Mouse (Mus musculus) neural tube, embryonic 15.5 days (tissue): Measurements from ENCODE around the gene Dcst2. TPM values are rescaled to one million over a fixed set of nuclear protein-coding genes. Genes with fewer than 3 reads are reported as not detected.

Source experiments
- ATAC-seq: fragments of 200-750 bp; cut with Nextera tagmentation; 2 replicates; pipeline ENCODE4 v1.8.0; 2017; ENCODE audit warnings: mild to moderate bottlenecking, moderate TSS enrichment, moderate library complexity; ENCODE audit not compliant: low FRiP score
- H3K27ac ChIP-seq: fragments of 300-500 bp; sonication (generic); replicated peaks from 2 replicates; pipeline ENCODE4 v1.5.1; 2015; ENCODE audit warnings: mild to moderate bottlenecking, inconsistent platforms
- H3K27me3 ChIP-seq: fragments of 300-500 bp; sonication (generic); replicated peaks from 2 replicates; pipeline ENCODE4 v1.6.1; 2015; ENCODE audit warnings: inconsistent platforms
- H3K36me3 ChIP-seq: fragments of 300-500 bp; sonication (generic); 2 replicates; pipeline ENCODE4 v1.6.1; 2015; ENCODE audit warnings: inconsistent platforms
- H3K4me1 ChIP-seq: fragments of 300-500 bp; sonication (generic); 2 replicates; pipeline ENCODE4 v1.6.1; 2015; ENCODE audit warnings: inconsistent platforms
- H3K4me2 ChIP-seq: fragments of 300-500 bp; sonication (generic); 2 replicates; pipeline ENCODE4 v1.6.1; 2015; ENCODE audit warnings: inconsistent platforms, mild to moderate bottlenecking, moderate library complexity
- H3K4me3 ChIP-seq: fragments of 300-500 bp; sonication (generic); replicated peaks from 2 replicates; pipeline ENCODE4 v1.5.1; 2015; ENCODE audit warnings: mild to moderate bottlenecking, inconsistent platforms
- H3K9ac ChIP-seq: fragments of 300-500 bp; sonication (generic); replicated peaks from 2 replicates; pipeline ENCODE4 v1.6.1; 2015; ENCODE audit warnings: mild to moderate bottlenecking, inconsistent platforms
- H3K9me3 ChIP-seq: fragments of 300-500 bp; sonication (generic); replicated peaks from 2 replicates; pipeline ENCODE4 v1.6.1; 2016; ENCODE audit warnings: inconsistent platforms
- WGBS: fragments of 180-500 bp; shearing (Covaris S2); methylation state at CpG from one replicate; pipeline ENCODE4 v1.1.7; 2015; ENCODE audit warnings: mixed read lengths; 5-methylcytosine and 5-hydroxymethylcytosine counted together
- polyA plus RNA-seq: library from polyadenylated mRNA; unstranded; fragments of >200 nt; fragmentation: Nextera tagmentation; extraction: Ambion mirVana; gene quantifications from 2 replicates; pipeline ENCODE4 v1.2.1, GENCODE M21; 2015

Gene Dcst2
- polyA plus RNA-seq, 1 experiment from 2014 or later: 0.26 TPM

- no peak overlapping the region for H3K9ac ChIP-seq
- no peaks in the 10 kb centered on the region for H3K9me3 ChIP-seq
- no peaks in the 10 kb centered on the region for H3K27me3 ChIP-seq
- ATAC-seq: no peak
- no peaks in the 10 kb centered on the region for H3K36me3 ChIP-seq
- H3K27ac ChIP-seq: no peak overlapping the region
- no peak overlapping the region for H3K4me3 ChIP-seq
- WGBS: 91% methylated on average over 5 of the region's 5 CpGs
- no peak overlapping the region for H3K4me2 ChIP-seq
- H3K4me1 ChIP-seq: peaks cover 17% of the 10 kb centered on the region
Measured at GRCm38 (mm10) chr3:89382950-89383349, 21.2 kb downstream of the Dcst2 start.

GRCm38 (mm10) chr3:89383651-89384255, 22.0 kb downstream of the Dcst2 start:
- Histone ChIP-seq H3K27me3 (no peaks in the 10 kb centered on the region), H3K27ac (no peak overlapping the region), H3K4me1 (peaks cover 10% of the 10 kb centered on the region), H3K9ac (no peak overlapping the region), H3K4me2 (no peak overlapping the region), H3K9me3 (no peaks in the 10 kb centered on the region), H3K4me3 (no peak overlapping the region), H3K36me3 (no peaks in the 10 kb centered on the region)
- no peak for ATAC-seq
- 83% methylated on average over 5 of the region's 5 CpGs for WGBS

GRCm38 (mm10) chr3:89384331-89385076, 22.7 kb downstream of the Dcst2 start:
- Histone ChIP-seq H3K27me3 (no peaks in the 10 kb centered on the region), H3K4me2 (no peak overlapping the region), H3K9me3 (no peaks in the 10 kb centered on the region), H3K4me3 (no peak overlapping the region), H3K4me1 (peaks cover 6% of the 10 kb centered on the region; the same call in 1 of the 2 replicates), H3K27ac (no peak overlapping the region), H3K36me3 (no peaks in the 10 kb centered on the region), H3K9ac (no peak overlapping the region)
- 81% methylated on average over 12 of the region's 12 CpGs for WGBS
- ATAC-seq: no peak

- H3K4me1 ChIP-seq: peaks cover 10% of the 10 kb centered on the region
- H3K27ac ChIP-seq: no peak overlapping the region
- no peaks in the 10 kb centered on the region for H3K27me3 ChIP-seq
- H3K9ac ChIP-seq: no peak overlapping the region
- no peak for ATAC-seq
- H3K36me3 ChIP-seq: no peaks in the 10 kb centered on the region
- H3K4me3 ChIP-seq: no peak overlapping the region
- no peaks in the 10 kb centered on the region for H3K9me3 ChIP-seq
- H3K4me2 ChIP-seq: no peak overlapping the region
- WGBS: 56% methylated on average over 11 of the region's 11 CpGs
Measured at GRCm38 (mm10) chr3:89385451-89385850, 23.7 kb downstream of the Dcst2 start.

- Histone ChIP-seq H3K36me3 (no peaks in the 10 kb centered on the region), H3K4me3 (no peak overlapping the region), H3K4me2 (no peak overlapping the region), H3K9me3 (no peaks in the 10 kb centered on the region), H3K9ac (no peak overlapping the region), H3K4me1 (peaks cover 22% of the 10 kb centered on the region), H3K27ac (no peak overlapping the region), H3K27me3 (no peaks in the 10 kb centered on the region)
- no peak for ATAC-seq
- 58% methylated on average over 17 of the region's 17 CpGs for WGBS
Measured at GRCm38 (mm10) chr3:89386438-89387420, 25.0 kb downstream of the Dcst2 start.

GRCm38 (mm10) chr3:89387632-89388031, 25.9 kb downstream of the Dcst2 start:
- ATAC-seq: no peak
- WGBS: 80% methylated on average over 11 of the region's 11 CpGs
- peaks cover 31% of the 10 kb centered on the region for H3K4me1 ChIP-seq

GRCm38 (mm10) chr3:89388134-89388881, 26.5 kb downstream of the Dcst2 start:
- Histone ChIP-seq H3K4me3 (no peak overlapping the region), H3K4me1 (peaks cover 36% of the 10 kb centered on the region), H3K4me2 (no peak overlapping the region), H3K36me3 (no peaks in the 10 kb centered on the region), H3K27me3 (peaks cover 5% of the 10 kb centered on the region; the same call in 1 of the 2 replicates), H3K9ac (no peak overlapping the region), H3K27ac (no peak overlapping the region), H3K9me3 (no peaks in the 10 kb centered on the region)
- WGBS: 57% methylated on average over 10 of the region's 11 CpGs
- peak; percentile 18; the same call in 1 of the 2 replicates for ATAC-seq

More at GRCm38 (mm10) chr3:89387632-89388031, 25.9 kb downstream of the Dcst2 start:
- Histone ChIP-seq H3K27ac (no peak overlapping the region; the same call in 1 of the 2 replicates), H3K9me3 (no peaks in the 10 kb centered on the region), H3K4me2 (no peak overlapping the region), H3K27me3 (peaks cover 1% of the 10 kb centered on the region; the same call in 1 of the 2 replicates), H3K9ac (no peak overlapping the region), H3K36me3 (no peaks in the 10 kb centered on the region), H3K4me3 (no peak overlapping the region)

GRCm38 (mm10) chr3:89388901-89389740, 27.3 kb downstream of the Dcst2 start:
- peaks cover 44% of the 10 kb centered on the region for H3K4me1 ChIP-seq
- H3K4me2 ChIP-seq: no peak overlapping the region
- no peaks in the 10 kb centered on the region for H3K9me3 ChIP-seq
- H3K4me3 ChIP-seq: no peak overlapping the region
- peaks cover 8% of the 10 kb centered on the region; the same call in 1 of the 2 replicates for H3K27me3 ChIP-seq
- ATAC-seq: no peak
- 67% methylated on average over 6 of the region's 6 CpGs for WGBS
- H3K36me3 ChIP-seq: no peaks in the 10 kb centered on the region
- no peak overlapping the region for H3K9ac ChIP-seq
- H3K27ac ChIP-seq: no peak overlapping the region

GRCm38 (mm10) chr3:89390111-89390515, 28.3 kb downstream of the Dcst2 start:
- 43% methylated on average over 4 of the region's 5 CpGs for WGBS
- H3K4me1 ChIP-seq: peaks cover 54% of the 10 kb centered on the region

More at GRCm38 (mm10) chr3:89390111-89390515, 28.3 kb downstream of the Dcst2 start:
- H3K36me3 ChIP-seq: no peaks in the 10 kb centered on the region
- H3K9me3 ChIP-seq: no peaks in the 10 kb centered on the region
- ATAC-seq: no peak
- H3K4me3 ChIP-seq: no peak overlapping the region
- H3K9ac ChIP-seq: no peak overlapping the region
- no peak overlapping the region for H3K4me2 ChIP-seq
- no peak overlapping the region for H3K27ac ChIP-seq
- H3K27me3 ChIP-seq: peaks cover 13% of the 10 kb centered on the region
